Mouse (Mus musculus) ovary, adult 18-20 months (tissue): ENCODE measurements at regions not wholly inside any gene's neighbourhood (a gene's known extent, or its start where the extent isn't known, plus 50 kb on each side); places are given as distances from the start of the nearest gene placed in this dataset.

Experiments used
- DNase-seq: peaks from one replicate; pipeline ENCODE4 v3.0.0; 2022; ENCODE audit warnings: low spot score, mixed read lengths

GRCm38 (mm10) chr1:64361959-64362638 is 170.3 kb upstream of the Creb1 start:
- no peak for DNase-seq

- DNase-seq: no peak
Measured at GRCm38 (mm10) chr1:64343268-64343667, 189.2 kb upstream of the Creb1 start.

- DNase-seq: no peak
Measured at GRCm38 (mm10) chr1:64341596-64341995, 190.8 kb upstream of the Creb1 start.

DNA sequence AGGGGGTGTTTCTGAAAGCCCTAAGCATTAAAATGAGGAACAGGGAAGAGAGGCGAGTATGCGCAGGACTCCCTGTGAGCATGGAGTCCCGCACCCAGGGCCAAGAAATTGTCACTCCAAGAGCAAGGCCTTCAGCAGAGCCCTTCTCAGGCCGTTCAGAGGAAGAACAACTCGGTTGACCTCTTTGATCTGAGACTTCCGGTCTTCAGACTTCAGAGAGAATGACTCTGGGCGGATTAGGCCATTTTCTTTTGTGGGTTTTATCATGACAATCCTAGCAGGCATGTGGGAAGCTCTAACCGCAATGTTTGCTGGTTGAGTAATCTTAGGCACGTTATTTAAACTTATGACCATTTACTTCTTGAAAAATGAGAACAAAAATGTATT is 193.9 kb upstream of the Creb1 start:
- DNase-seq: no peak

- DNase-seq: no peak
Measured at GRCm38 (mm10) chr1:64337619-64338574, 194.5 kb upstream of the Creb1 start.

DNA sequence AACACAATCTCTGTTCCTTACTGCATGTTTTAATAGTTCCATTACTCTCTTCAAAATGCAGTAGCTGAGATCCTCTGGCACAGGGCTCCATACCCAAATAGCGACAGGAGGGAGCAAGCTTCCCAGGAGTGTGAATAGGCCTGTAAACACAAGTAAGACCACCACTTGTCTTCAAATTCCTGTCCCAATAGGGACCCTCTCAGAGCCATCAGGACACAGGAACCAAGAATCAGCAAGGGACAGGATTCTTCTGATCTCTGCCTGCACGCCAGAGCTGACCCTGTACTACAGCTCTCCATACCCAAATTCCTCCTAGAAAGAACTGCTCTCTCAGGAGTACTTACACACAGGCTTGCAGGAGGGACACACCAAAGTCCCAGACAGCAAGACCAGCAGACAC is 200.9 kb upstream of the Creb1 start:
- no peak for DNase-seq

GRCm38 (mm10) chr1:64330721-64331120 is 201.7 kb upstream of the Creb1 start:
- DNase-seq: no peak

GRCm38 (mm10) chr1:64322197-64322596 is 200.1 kb upstream of the Klf7 start:
- no peak for DNase-seq

GRCm38 (mm10) chr1:64319155-64319582 is 197.1 kb upstream of the Klf7 start:
- no peak for DNase-seq

DNA sequence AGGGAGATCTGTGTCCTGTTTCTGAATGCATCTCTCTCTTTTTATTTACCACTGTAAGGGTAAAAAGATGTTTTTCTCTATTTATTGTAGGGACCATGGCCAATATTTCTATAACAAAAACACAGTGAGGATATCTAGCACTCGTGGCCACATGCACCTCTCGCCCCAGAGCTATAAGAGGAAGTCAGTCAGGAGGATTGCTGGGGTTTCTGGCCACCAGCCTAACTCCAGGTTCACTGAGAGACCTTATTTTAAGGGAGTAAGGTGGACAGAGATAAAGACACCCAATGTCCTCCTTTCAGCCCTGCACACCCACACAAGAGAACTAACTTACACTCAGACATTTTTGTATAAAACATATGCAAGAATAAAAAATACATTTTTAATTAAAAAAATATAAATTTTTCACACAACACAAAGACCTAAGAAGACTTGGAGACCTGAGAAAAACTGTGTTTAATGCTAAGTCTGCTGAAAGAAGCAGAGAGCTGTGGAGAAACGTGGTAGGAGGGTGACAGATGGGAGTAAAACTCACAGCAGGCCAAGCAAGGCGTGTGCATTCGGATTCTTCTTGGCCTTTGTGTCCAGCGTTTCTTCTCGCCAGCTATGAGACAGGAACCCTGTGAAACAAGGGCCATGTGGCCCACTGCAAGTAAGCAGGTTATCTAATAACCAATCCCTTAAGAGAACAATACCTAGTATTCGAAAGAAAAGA is 196.5 kb upstream of the Klf7 start:
- DNase-seq: no peak

GRCm38 (mm10) chr1:64317032-64317636 is 195.1 kb upstream of the Klf7 start:
- DNase-seq: no peak

DNA sequence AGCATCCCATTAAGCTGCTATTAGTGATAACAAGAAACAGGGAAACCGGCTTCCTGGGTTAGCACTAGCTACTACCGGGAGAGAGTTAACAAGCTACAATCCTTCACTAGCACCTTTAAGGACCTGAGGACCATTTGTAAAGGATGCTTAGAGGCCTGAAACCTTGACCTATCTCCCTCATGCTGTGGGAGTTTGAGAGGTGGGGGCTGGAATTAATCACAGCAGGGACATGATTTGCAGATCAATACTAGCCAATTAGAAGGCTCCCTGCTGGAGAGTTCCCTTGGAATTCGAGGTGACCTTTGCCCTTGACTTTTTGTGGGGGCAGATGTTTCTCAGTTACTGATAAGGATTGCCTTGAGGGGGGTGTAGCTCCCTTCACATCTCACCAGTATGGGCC is 189.3 kb upstream of the Klf7 start:
- DNase-seq: no peak

GRCm38 (mm10) chr1:64308560-64308959 is 186.5 kb upstream of the Klf7 start:
- DNase-seq: no peak

DNA sequence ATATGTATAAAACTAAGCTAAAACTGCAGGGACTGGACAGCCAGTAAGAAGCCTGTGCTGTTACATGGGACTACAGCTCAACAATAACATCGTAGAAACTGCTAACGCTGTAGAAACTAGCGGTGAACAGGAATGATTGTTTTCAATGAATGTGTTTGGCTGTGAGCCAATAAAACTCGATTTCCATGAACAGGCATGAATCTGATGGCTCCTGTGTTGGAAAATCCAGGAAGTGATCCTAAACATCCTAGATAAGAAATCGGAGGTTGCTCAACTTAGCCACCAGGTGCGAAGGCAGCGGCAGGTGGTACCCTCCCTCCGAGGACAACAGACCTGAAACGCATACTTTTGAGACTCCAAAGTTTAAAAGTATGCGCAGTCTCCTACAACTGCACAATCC is 186.0 kb upstream of the Klf7 start:
- no peak for DNase-seq

DNA sequence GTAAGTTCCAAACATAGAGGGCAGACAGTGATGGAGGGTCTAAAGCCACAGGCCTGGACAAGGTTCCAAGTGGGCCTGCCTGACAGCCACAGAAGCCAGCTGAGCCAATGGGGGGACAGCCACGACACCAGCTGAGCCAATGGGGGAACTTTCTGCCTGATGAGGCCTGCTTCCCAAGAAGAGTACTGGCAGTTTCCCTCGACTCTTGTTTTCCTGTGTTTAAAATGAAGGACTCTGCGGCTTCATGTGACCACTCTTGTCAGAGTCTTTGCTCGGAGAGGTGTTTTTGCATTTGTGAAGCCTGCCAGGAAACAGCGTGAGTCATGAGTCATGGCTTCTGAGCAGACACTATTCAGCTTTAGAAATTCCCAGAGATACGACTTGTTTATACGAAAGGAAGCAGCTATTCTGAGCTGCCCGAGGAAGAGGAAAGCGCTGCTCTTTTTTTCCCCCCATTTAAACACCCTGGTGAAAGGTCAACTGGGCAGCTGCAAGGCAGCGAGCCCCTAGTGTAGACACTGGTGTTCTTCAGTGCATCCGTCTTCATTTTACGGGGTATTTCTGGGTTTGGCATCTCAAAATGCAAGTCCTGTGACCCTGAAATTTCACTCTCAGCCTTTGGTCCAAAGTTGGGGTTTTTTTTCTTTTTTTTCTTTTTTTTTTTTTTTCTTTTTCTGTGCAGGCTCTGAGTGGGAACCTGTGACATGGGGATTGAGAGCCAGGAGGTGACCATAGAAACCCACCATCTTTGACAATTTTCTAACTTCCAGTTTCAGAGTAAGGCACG is 183.5 kb upstream of the Klf7 start:
- DNase-seq: peak; percentile 63

- DNase-seq: peak; percentile 24
Measured at GRCm38 (mm10) chr1:64302833-64303358, 180.8 kb upstream of the Klf7 start.

DNA sequence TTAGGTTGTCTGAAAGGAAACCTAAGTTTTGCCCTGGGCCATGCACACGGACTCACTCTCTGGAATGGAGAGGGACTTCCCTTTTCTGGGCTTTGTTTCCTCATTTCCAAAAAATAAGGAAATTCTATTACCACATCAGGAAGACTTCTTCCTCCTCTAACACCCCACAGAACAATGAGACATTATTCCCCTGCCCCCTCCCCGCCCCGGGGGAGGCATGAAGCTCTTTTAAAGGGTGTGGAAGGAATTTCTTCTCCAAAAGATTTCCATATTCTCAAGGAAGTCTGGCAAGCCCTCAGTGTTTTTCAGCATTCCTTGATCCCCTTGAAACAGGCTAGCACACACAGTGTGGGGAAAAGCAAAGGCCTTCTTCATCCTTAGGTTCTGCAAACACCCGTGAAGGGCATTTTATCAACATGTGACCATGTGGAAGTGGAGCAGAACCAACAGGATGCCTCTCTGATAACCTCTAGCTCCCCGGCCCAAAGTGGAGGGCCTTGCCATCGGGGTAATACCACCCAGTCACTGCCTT is 179.5 kb upstream of the Klf7 start:
- no peak for DNase-seq

DNA sequence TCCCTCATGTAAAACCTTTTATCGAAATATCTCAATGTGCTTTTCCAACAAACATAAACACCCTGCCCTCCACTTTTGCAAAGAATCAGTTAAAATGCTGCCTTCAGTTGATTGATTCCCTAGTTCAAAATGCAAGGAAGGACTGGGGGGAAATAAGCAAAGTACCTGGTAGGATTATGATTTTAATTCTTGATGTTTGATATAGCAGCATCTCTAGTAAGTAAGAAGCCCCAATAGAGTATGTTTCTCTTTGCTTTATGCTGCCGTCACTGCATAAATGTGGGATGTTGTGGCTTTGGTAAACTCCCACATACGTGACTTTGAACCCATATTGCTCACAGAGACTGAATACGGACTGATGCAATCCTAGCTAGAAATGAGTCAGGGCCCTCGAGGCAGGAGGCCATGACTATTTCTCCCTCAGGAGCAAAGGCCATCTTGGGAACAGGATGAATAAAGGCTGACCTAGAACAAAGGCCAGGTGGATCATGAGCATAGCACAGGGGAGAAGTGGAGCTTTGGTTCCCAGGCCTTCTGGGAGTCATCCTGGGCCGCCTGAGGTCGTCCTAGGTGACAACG is 179.0 kb upstream of the Klf7 start:
- no peak for DNase-seq

DNA sequence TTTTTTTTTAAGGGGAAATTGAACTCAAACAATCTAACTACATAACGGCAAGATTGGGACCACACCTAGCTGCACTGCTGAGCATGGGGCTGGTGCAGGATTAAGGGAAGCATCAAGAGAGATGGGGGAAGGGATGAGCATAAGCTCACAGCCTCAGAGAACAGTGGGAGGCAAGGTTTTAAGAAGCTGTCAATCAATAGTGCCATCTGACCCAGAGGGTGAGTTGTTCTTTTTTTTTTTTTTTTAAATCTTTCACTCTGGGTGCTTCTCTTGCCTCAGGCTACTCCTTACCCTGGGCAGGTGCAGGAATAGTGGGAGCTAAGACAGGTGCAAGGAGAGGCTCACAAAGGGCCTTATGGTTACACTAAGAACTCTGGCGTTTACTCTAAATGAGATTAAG is 176.9 kb upstream of the Klf7 start:
- DNase-seq: no peak

GRCm38 (mm10) chr1:64298188-64298587 is 176.1 kb upstream of the Klf7 start:
- no peak for DNase-seq

- DNase-seq: no peak
Measured at GRCm38 (mm10) chr1:64297343-64297742, 175.3 kb upstream of the Klf7 start.
